Mouse (Mus musculus) CD4-positive, CD25-positive, alpha-beta regulatory T cell (primary cell): ENCODE data around the gene Aox2. TPM values are rescaled to one million over a fixed set of nuclear protein-coding genes. Genes with fewer than 3 reads are reported as not detected.

Experiments used
- polyA plus RNA-seq: library from polyadenylated mRNA; unstranded; fragments of 100-300 nt; shearing (Covaris generic); gene quantifications from one replicate; pipeline ENCODE4 v1.2.1, GENCODE M21; 2017

The Aox2 gene
- 0.07 TPM for polyA plus RNA-seq

GRCm38 (mm10) chr1:58278026-58278425 lies at the start of gene Aox2:
Gene Aox2 (plus strand): TSS chr1:58278326.

DNA sequence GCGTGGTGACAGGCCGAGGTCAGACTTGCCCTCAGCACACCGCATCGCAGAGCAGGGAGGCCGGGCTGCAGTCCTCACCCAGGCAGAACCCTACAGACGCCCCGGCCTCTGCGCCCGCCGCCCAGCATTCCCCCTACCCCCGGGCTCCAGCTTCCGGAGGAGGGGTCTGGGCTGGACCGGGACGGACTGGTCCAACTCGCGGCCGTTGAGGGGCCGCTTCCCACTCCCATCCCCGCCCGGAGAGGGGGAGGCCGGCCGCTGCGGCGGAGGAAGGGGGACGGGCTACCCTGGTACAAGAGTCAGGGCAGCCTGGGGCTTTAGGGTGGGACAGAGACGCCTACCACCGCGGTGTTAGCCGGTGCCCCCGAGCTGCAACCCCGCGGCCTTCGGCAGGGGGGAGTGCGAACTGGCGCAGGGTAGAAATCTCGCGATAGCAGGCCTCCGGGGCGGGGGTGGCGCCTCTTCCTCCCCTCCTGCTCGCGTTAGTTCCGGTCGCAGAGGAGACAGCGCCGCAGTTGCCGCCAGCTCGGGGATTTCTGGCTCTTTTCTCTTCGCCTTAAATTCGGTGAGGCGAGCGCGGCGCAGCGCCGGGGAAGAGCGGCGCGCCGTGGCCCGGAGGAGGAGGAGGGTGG lies 114.6 kb downstream of the Aox2 start, which contains the start of gene Bzw1:
TSS of gene Bzw1 (plus strand) at position 247 of the 632 bp plus-strand sequence.

GRCm38 (mm10) chr1:58423371-58424248 lies 145.5 kb downstream of the Aox2 start, which contains the start of gene Clk1:
Gene Clk1 (minus strand): TSS chr1:58424066.

Other genes with a start within 250 kb of the Aox2 start
- gene Aox1, start 248.4 kb upstream of the Aox2 start, polyA plus RNA-seq, result 0.08 TPM
- not detected for gene Aox3, start 165.2 kb upstream of the Aox2 start, polyA plus RNA-seq
- 0.10 TPM for gene Aox4, start 67.9 kb upstream of the Aox2 start, polyA plus RNA-seq
- 330 TPM for gene Bzw1, start 114.6 kb downstream of the Aox2 start, polyA plus RNA-seq
- gene Clk1, start 145.7 kb downstream of the Aox2 start, polyA plus RNA-seq, result 391 TPM
- gene Nif3l1, start 166.8 kb downstream of the Aox2 start, polyA plus RNA-seq, result 27.2 TPM
- 61.3 TPM for gene Ppil3, start 167.2 kb downstream of the Aox2 start, polyA plus RNA-seq
- gene Orc2, start 226.8 kb downstream of the Aox2 start, polyA plus RNA-seq, result 26.8 TPM